In the genomic region with DNA sequence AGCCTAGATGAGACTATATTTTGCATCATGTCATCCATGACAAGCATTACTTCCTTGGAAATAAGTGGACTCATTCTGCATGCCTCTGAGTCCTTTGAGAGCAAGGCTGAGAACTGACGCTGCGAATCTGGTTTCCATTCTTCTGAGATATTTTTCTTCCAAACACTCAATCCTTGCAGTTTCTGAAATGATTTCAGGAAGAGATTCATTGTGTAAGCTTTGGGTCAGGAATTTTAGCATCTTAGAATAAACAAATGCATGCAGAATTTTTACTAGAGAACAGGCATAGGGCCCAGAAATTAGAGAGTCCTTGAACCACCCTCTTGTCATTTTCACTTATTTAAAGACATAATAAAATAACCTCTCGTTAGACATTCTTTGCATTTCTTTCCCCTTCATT, we compare ENCODE assay signal across 23 mouse cellular contexts.
"Had no signal": no experiment of that assay in that cellular context is flagged by ENCODE, and none has a peak within 500 bp of the region (broad histone marks: within the 10 kb centered on the region; RNA-seq: fewer than 3 reads in every experiment).

No protein-coding gene starts in this region.

- DNase-seq: gastrocnemius, adult 2 months; gastrocnemius, postnatal 10 days; gastrocnemius, postnatal 25 days; heart, adult 18-20 months; heart, postnatal 10 days; heart, postnatal 4 days; kidney, adult 18-20 months; kidney, adult 8-10 months; kidney, postnatal 14 days; kidney, postnatal 36 days; layer of hippocampus, adult 9-11 months; layer of hippocampus, postnatal 36 days; left cerebral cortex, postnatal 4 days had no signal

- H3K4me3 ChIP-seq: gastrocnemius, adult 2 months; heart, embryonic 10.5 days; heart, embryonic 12.5 days; hindbrain, embryonic 10.5 days; hindbrain, embryonic 12.5 days; limb, embryonic 13.5 days; limb, embryonic 15.5 days had no signal

- H3K4me1 ChIP-seq: heart, embryonic 10.5 days; hindbrain, embryonic 12.5 days; limb, embryonic 13.5 days; limb, embryonic 15.5 days had no signal

- H3K27ac ChIP-seq: gastrocnemius, adult 2 months; heart, embryonic 10.5 days; hindbrain, embryonic 10.5 days; hindbrain, embryonic 12.5 days; hindbrain, embryonic 14.5 days; limb, embryonic 13.5 days; limb, embryonic 15.5 days had no signal

- H3K4me2 ChIP-seq: heart, embryonic 12.5 days; hindbrain, embryonic 12.5 days; hindbrain, embryonic 14.5 days; limb, embryonic 13.5 days; limb, embryonic 15.5 days had no signal

- H3K27me3 ChIP-seq: heart, embryonic 12.5 days; hindbrain, embryonic 12.5 days; limb, embryonic 13.5 days; limb, embryonic 15.5 days had no signal

- H3K36me3 ChIP-seq: heart, embryonic 10.5 days; heart, embryonic 12.5 days; hindbrain, embryonic 10.5 days; hindbrain, embryonic 12.5 days; limb, embryonic 13.5 days; limb, embryonic 15.5 days had no signal

- H3K9me3 ChIP-seq: heart, embryonic 10.5 days; heart, embryonic 12.5 days; hindbrain, embryonic 10.5 days; hindbrain, embryonic 12.5 days; limb, embryonic 13.5 days; limb, embryonic 15.5 days had no signal

- H3K9ac ChIP-seq: heart, embryonic 12.5 days; hindbrain, embryonic 12.5 days; hindbrain, embryonic 14.5 days; limb, embryonic 13.5 days; limb, embryonic 15.5 days had no signal

- ATAC-seq: hindbrain, embryonic 16.5 days; inflammation-experienced regulatory T-cells, adult 6 months; intestine, embryonic 16.5 days had no signal
